In the genomic region with DNA sequence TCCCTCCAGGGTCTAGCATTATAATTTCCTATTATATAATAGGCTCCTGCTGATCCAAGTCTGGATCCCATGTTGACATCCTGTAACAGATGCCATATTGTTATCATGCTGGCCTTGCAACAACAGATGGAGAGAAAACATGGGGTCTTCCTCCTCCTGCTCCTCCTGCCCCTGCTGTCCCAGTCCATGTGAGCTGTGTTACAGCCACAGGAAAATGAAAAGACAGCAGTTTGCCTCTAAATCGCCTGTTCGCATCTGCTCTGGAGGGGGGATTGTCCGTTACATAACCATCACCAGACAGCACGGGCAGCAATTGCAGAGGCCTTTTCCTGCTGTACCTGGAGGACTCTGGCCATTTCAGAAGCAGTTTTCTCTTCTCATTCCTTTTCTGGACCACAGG, we compare ENCODE assay signal across 26 mouse cellular contexts.
DNase-seq lines count a peak whose midpoint lies in the region.
"Had no signal": no experiment of that assay in that cellular context is flagged by ENCODE, and none has a peak within 500 bp of the region (broad histone marks: within the 10 kb centered on the region; RNA-seq: fewer than 3 reads in every experiment).

No protein-coding gene starts in this region.

- H3K9me3 ChIP-seq in heart, embryonic 10.5 days = no peaks in the 10 kb centered on the region
- H3K9me3 ChIP-seq: embryonic facial prominence, embryonic 12.5 days; forebrain, embryonic 10.5 days; forebrain, embryonic 15.5 days; heart, embryonic 15.5 days; hindbrain, embryonic 12.5 days; kidney, embryonic 15.5 days; limb, embryonic 13.5 days; neural tube, embryonic 13.5 days had no signal

- H3K36me3 ChIP-seq in heart, embryonic 10.5 days = no peaks in the 10 kb centered on the region
- H3K36me3 ChIP-seq: embryonic facial prominence, embryonic 12.5 days; forebrain, embryonic 10.5 days; forebrain, embryonic 15.5 days; heart, embryonic 15.5 days; hindbrain, embryonic 12.5 days; kidney, embryonic 15.5 days; limb, embryonic 13.5 days; neural tube, embryonic 13.5 days had no signal

- no peak overlapping the region for H3K4me3 ChIP-seq in heart, embryonic 10.5 days
- H3K4me3 ChIP-seq: embryonic facial prominence, embryonic 12.5 days; forebrain, embryonic 10.5 days; forebrain, embryonic 15.5 days; heart, adult 2 months; heart, embryonic 15.5 days; hindbrain, embryonic 12.5 days; kidney, embryonic 15.5 days; limb, embryonic 13.5 days; neural tube, embryonic 13.5 days had no signal

- intact Hi-C loops in left cerebral cortex, postnatal 4 days (cut with DNase I) = no loop called here

- H3K4me1 ChIP-seq in heart, embryonic 10.5 days = no peaks in the 10 kb centered on the region
- H3K4me1 ChIP-seq: embryonic facial prominence, embryonic 12.5 days; forebrain, embryonic 10.5 days; forebrain, embryonic 15.5 days; heart, embryonic 15.5 days; hindbrain, embryonic 12.5 days; kidney, embryonic 15.5 days; limb, embryonic 13.5 days; neural tube, embryonic 13.5 days had no signal

- peak; percentile 29 for DNase-seq in left cerebral cortex, postnatal 4 days
- no peak for DNase-seq in left cerebral cortex, adult 9 months (ENCODE audit: low spot score in 2 of 2)
- peak; percentile 7 to 14 for DNase-seq in cerebellum, adult 18-20 months
- DNase-seq in cerebellum, postnatal 10 days = peak; percentile 47 to 60
- DNase-seq in heart, embryonic 10.5 days (ENCODE audit: low spot score) = no peak
- no peak for DNase-seq in kidney, adult 18-20 months
- no peak for DNase-seq in urinary bladder, postnatal 36 days (ENCODE audit: low spot score in 2 of 2)
- DNase-seq: adrenal gland, postnatal 25 days; embryo, embryonic 11 days; heart, adult 2 months; kidney, adult 11 months; kidney, postnatal 25 days; liver, postnatal 0 days; lung, postnatal 36 days; right cerebral cortex, postnatal 4 days; thymus, adult 18-20 months; thymus, postnatal 36 days had no signal

- WGBS in heart, embryonic 10.5 days = 89% methylated on average over 4 of the region's 4 CpGs

- no peak overlapping the region for H3K27ac ChIP-seq in heart, embryonic 10.5 days
- H3K27ac ChIP-seq: embryonic facial prominence, embryonic 12.5 days; forebrain, embryonic 10.5 days; forebrain, embryonic 15.5 days; heart, adult 2 months; heart, embryonic 15.5 days; hindbrain, embryonic 12.5 days; kidney, embryonic 15.5 days; limb, embryonic 13.5 days; neural tube, embryonic 13.5 days; stomach, postnatal 0 days had no signal

- H3K27me3 ChIP-seq in heart, embryonic 10.5 days (ENCODE audit: insufficient read depth, poor library complexity, severe bottlenecking) = no peaks in the 10 kb centered on the region
- H3K27me3 ChIP-seq: embryonic facial prominence, embryonic 12.5 days; forebrain, embryonic 15.5 days; heart, embryonic 15.5 days; hindbrain, embryonic 12.5 days; kidney, embryonic 15.5 days; limb, embryonic 13.5 days; neural tube, embryonic 13.5 days had no signal

Comparison
In these comparisons a context has a peak if more than half of its experiments do, and no peak if none do; other contexts are left out.
1. DNase-seq: peak in left cerebral cortex, postnatal 4 days (single experiment), cerebellum, adult 18-20 months (2 of 2) and cerebellum, postnatal 10 days (2 of 2); none in left cerebral cortex, adult 9 months (0 of 2), heart, embryonic 10.5 days (single experiment), kidney, adult 18-20 months (single experiment) and urinary bladder, postnatal 36 days (0 of 2).